Mouse (Mus musculus): ENCODE data around the gene Sumo2. TPM values are rescaled to one million over a fixed set of nuclear protein-coding genes. Genes with fewer than 3 reads are reported as not detected.
A peak's percentile ranks its signal among the peaks of the same experiment; 100 is the strongest.
"Not testable (repeated sequence)": the region's sequence is repeated elsewhere in the genome, so short reads cannot be mapped to it uniquely, and the experiment has no call there.

The Sumo2 gene
- total RNA-seq (2022) = 100 to 1,000 TPM; 262 to 316 (median 290) TPM

GRCm38 (mm10) chr11:115536038-115536681, at the start of gene Sumo2:
Gene Sumo2, minus strand, starts transcription at chr11:115536276.
- DNase-seq (ENCODE audit: low spot score in 2 of 2) = peak; percentile 95 to 96

GRCm38 (mm10) chr11:115585573-115586100, 49.6 kb upstream of the Sumo2 start:
- DNase-seq (ENCODE audit: low spot score in 2 of 2) = no peak

- no peak for DNase-seq (ENCODE audit: low spot score in 2 of 2)
These were observed 48.4 kb upstream of the Sumo2 start for GRCm38 (mm10) chr11:115584376-115585073.

- no peak for DNase-seq (ENCODE audit: low spot score in 2 of 2)
These were observed 47.0 kb upstream of the Sumo2 start for GRCm38 (mm10) chr11:115582913-115583606.

GRCm38 (mm10) chr11:115579080-115579479, 43.0 kb upstream of the Sumo2 start:
- DNase-seq (ENCODE audit: low spot score in 2 of 2) = no peak

- no peak for DNase-seq (ENCODE audit: low spot score in 2 of 2)
These were observed 28.9 kb upstream of the Sumo2 start for GRCm38 (mm10) chr11:115564961-115565360.

GRCm38 (mm10) chr11:115564064-115564809, 28.2 kb upstream of the Sumo2 start, which contains the start of gene Nup85:
Gene Nup85, plus strand, starts transcription at chr11:115564434.
- DNase-seq (ENCODE audit: low spot score in 2 of 2) = peak; percentile 94 to 97

- no peak for DNase-seq (ENCODE audit: low spot score in 2 of 2)
These were observed 27.3 kb upstream of the Sumo2 start for GRCm38 (mm10) chr11:115563406-115563805.

- no peak for DNase-seq (ENCODE audit: low spot score in 2 of 2)
These were observed 19.6 kb upstream of the Sumo2 start for GRCm38 (mm10) chr11:115555717-115556116.

GRCm38 (mm10) chr11:115552783-115553182, 16.7 kb upstream of the Sumo2 start:
- no peak for DNase-seq (ENCODE audit: low spot score in 2 of 2)

GRCm38 (mm10) chr11:115543571-115543970, 7.5 kb upstream of the Sumo2 start:
- no peak for DNase-seq (ENCODE audit: low spot score in 2 of 2)

GRCm38 (mm10) chr11:115538045-115538444, 2.0 kb upstream of the Sumo2 start:
- DNase-seq (ENCODE audit: low spot score in 2 of 2) = no peak

- peak; percentile 15 to 45 for DNase-seq (ENCODE audit: low spot score in 2 of 2)
These were observed 936 bp upstream of the Sumo2 start for GRCm38 (mm10) chr11:115536856-115537568.

GRCm38 (mm10) chr11:115535401-115536037, 557 bp downstream of the Sumo2 start:
- peak; percentile 37 to 56 for DNase-seq (ENCODE audit: low spot score in 2 of 2)

GRCm38 (mm10) chr11:115534759-115535371, 1.2 kb downstream of the Sumo2 start:
- DNase-seq (ENCODE audit: low spot score in 2 of 2) = no peak

GRCm38 (mm10) chr11:115526446-115526845, 9.6 kb downstream of the Sumo2 start:
- DNase-seq (ENCODE audit: low spot score in 2 of 2) = not testable (repeated sequence)

- DNase-seq (ENCODE audit: low spot score in 2 of 2) = no peak
These were observed 13.4 kb downstream of the Sumo2 start for GRCm38 (mm10) chr11:115522703-115523102.

GRCm38 (mm10) chr11:115522238-115522637, 13.8 kb downstream of the Sumo2 start:
- no peak for DNase-seq (ENCODE audit: low spot score in 2 of 2)

- no peak for DNase-seq (ENCODE audit: low spot score in 2 of 2)
These were observed 15.0 kb downstream of the Sumo2 start for GRCm38 (mm10) chr11:115521080-115521479.

- DNase-seq (ENCODE audit: low spot score in 2 of 2) = no peak
These were observed 15.9 kb downstream of the Sumo2 start for GRCm38 (mm10) chr11:115520218-115520617.

Data from left cerebral cortex, adult 8-10 months (tissue).